Comparison of ENCODE assay signal across 12 mouse cellular contexts in genomic region chr9:69566996-69567395, GRCm38 (mm10).
DNase-seq lines count a peak whose midpoint lies in the region; ATAC-seq and TF ChIP-seq lines count a peak whose summit lies in the region.
"Had no signal": no experiment of that assay in that cellular context is flagged by ENCODE, and none has a peak within 500 bp of the region (broad histone marks: within the 10 kb centered on the region; RNA-seq: fewer than 3 reads in every experiment).

No protein-coding gene starts in this region.

- WGBS in intestine, embryonic 14.5 days, result 35% methylated on average over 6 of the region's 6 CpGs
- 15% methylated on average over 6 of the region's 6 CpGs for WGBS in intestine, postnatal 0 days

- no peaks in the 10 kb centered on the region for H3K27me3 ChIP-seq in intestine, embryonic 14.5 days (replicated peaks; ENCODE audit: control insufficient read depth, insufficient read depth, low read length)
- H3K27me3 ChIP-seq in intestine, postnatal 0 days (replicated peaks; ENCODE audit: control insufficient read depth, insufficient read depth, low read length), result no peaks in the 10 kb centered on the region
- H3K27me3 ChIP-seq: embryonic facial prominence, embryonic 13.5 days; midbrain, embryonic 13.5 days had no signal

- no peak for ATAC-seq in intestine, embryonic 14.5 days (replicated peaks; ENCODE audit: low FRiP score, low TSS enrichment, low read depth)
- ATAC-seq in intestine, postnatal 0 days, result no peak
- ATAC-seq: hindbrain, embryonic 16.5 days; midbrain, embryonic 13.5 days had no signal

- H3K36me3 ChIP-seq in intestine, embryonic 14.5 days (ENCODE audit: control insufficient read depth, insufficient read depth, low read length), result no peaks in the 10 kb centered on the region
- H3K36me3 ChIP-seq in intestine, postnatal 0 days (ENCODE audit: control insufficient read depth, insufficient read depth), result no peaks in the 10 kb centered on the region
- H3K36me3 ChIP-seq: embryonic facial prominence, embryonic 13.5 days; midbrain, embryonic 13.5 days had no signal

- no peak overlapping the region for H3K9ac ChIP-seq in intestine, embryonic 14.5 days (ENCODE audit: low read length)
- H3K9ac ChIP-seq in intestine, postnatal 0 days (ENCODE audit: low read depth, low read length), result no peak overlapping the region
- H3K9ac ChIP-seq: embryonic facial prominence, embryonic 13.5 days; liver, embryonic 14.5 days; midbrain, embryonic 13.5 days had no signal

- H3K4me3 ChIP-seq in intestine, embryonic 14.5 days (ENCODE audit: low read depth, low read length), result no peak overlapping the region
- H3K4me3 ChIP-seq in intestine, postnatal 0 days (ENCODE audit: low read depth, low read length), result no peak overlapping the region
- H3K4me3 ChIP-seq: embryonic facial prominence, embryonic 13.5 days; midbrain, embryonic 13.5 days had no signal

- TF ChIP-seq CTCF in intestine, postnatal 0 days (IDR thresholded peaks at IDR 0.05; ENCODE audit: low read depth), result no peak

- no peak overlapping the region for H3K4me2 ChIP-seq in intestine, embryonic 14.5 days (ENCODE audit: low read length)
- H3K4me2 ChIP-seq in intestine, postnatal 0 days (replicated peaks; ENCODE audit: low read depth), result no peak overlapping the region
- H3K4me2 ChIP-seq: embryonic facial prominence, embryonic 13.5 days; midbrain, embryonic 13.5 days had no signal

- H3K9me3 ChIP-seq in intestine, embryonic 14.5 days (ENCODE audit: control insufficient read depth, low read length), result no peaks in the 10 kb centered on the region
- no peaks in the 10 kb centered on the region for H3K9me3 ChIP-seq in intestine, postnatal 0 days (ENCODE audit: control insufficient read depth)
- H3K9me3 ChIP-seq: embryonic facial prominence, embryonic 13.5 days; midbrain, embryonic 13.5 days had no signal

- no peak overlapping the region for H3K27ac ChIP-seq in intestine, embryonic 14.5 days (ENCODE audit: low read depth)
- no peak overlapping the region for H3K27ac ChIP-seq in intestine, postnatal 0 days (ENCODE audit: low read depth, low read length)
- H3K27ac ChIP-seq: embryonic facial prominence, embryonic 13.5 days; liver, embryonic 14.5 days; midbrain, embryonic 13.5 days had no signal

- DNase-seq in intestine, embryonic 14.5 days (ENCODE audit: low spot score), result peak; percentile 54
- peak; percentile 23 to 27 for DNase-seq in right cerebral cortex, postnatal 10 days (ENCODE audit: low spot score in 2 of 2)
- DNase-seq in right cerebral cortex, postnatal 25 days, result no peak
- DNase-seq in adrenal gland, postnatal 25 days, result peak; percentile 64
- DNase-seq in lung, postnatal 36 days, result peak; percentile 19
- no peak for DNase-seq in frontal cortex, adult 2 months (ENCODE audit: extremely low spot score in 1 of 2, low spot score in 1 of 2)
- no peak for DNase-seq in frontal cortex, postnatal 14 days (ENCODE audit: low spot score in 2 of 2)

- H3K4me1 ChIP-seq in intestine, embryonic 14.5 days (replicated peaks; ENCODE audit: control insufficient read depth, insufficient read depth, low read length), result no peaks in the 10 kb centered on the region
- no peaks in the 10 kb centered on the region for H3K4me1 ChIP-seq in intestine, postnatal 0 days (replicated peaks; ENCODE audit: control insufficient read depth, insufficient read depth, low read length)
- H3K4me1 ChIP-seq: embryonic facial prominence, embryonic 13.5 days; midbrain, embryonic 13.5 days had no signal

Comparison
In these comparisons a context has a peak if more than half of its experiments do, and no peak if none do; other contexts are left out.
1. DNase-seq: peak in intestine, embryonic 14.5 days (single experiment), right cerebral cortex, postnatal 10 days (2 of 2), adrenal gland, postnatal 25 days (single experiment) and lung, postnatal 36 days (single experiment); none in right cerebral cortex, postnatal 25 days (single experiment), frontal cortex, adult 2 months (0 of 2) and frontal cortex, postnatal 14 days (0 of 2).